Mouse (Mus musculus) hindbrain, embryonic 14.5 days (tissue): ENCODE data around the gene Lemd1. TPM values are rescaled to one million over a fixed set of nuclear protein-coding genes. Genes with fewer than 3 reads are reported as not detected.
A peak's percentile ranks its signal among the peaks of the same experiment; 100 is the strongest.

Experiments
- ATAC-seq: fragments of 200-750 bp; cut with Nextera tagmentation; 2 replicates; pipeline ENCODE4 v1.8.0; 2017; ENCODE audit warnings: moderate number of reproducible peaks, mild to moderate bottlenecking, moderate TSS enrichment, moderate library complexity; ENCODE audit not compliant: low FRiP score
- DNase-seq: peaks from one replicate; pipeline ENCODE4 v3.0.0-alpha.2; 2015; ENCODE audit warnings: low spot score
- H3K27ac ChIP-seq: fragments of 300-500 bp; sonication (generic); 2 replicates; pipeline ENCODE4 v1.5.1; 2014; ENCODE audit warnings: mild to moderate bottlenecking, moderate library complexity
- H3K27me3 ChIP-seq: fragments of 300-500 bp; sonication (generic); 2 replicates; pipeline ENCODE4 v1.6.1; 2014; ENCODE audit warnings: mild to moderate bottlenecking, low read length, mixed read lengths; ENCODE audit not compliant: control insufficient read depth, insufficient read depth
- H3K36me3 ChIP-seq: fragments of 300-500 bp; sonication (generic); replicated peaks from 2 replicates; pipeline ENCODE4 v1.6.1; 2014; ENCODE audit not compliant: control insufficient read depth, insufficient read depth
- H3K4me1 ChIP-seq: fragments of 300-500 bp; sonication (generic); replicated peaks from 2 replicates; pipeline ENCODE4 v1.6.1; 2014; ENCODE audit warnings: antibody characterized with exemption, low read length, mixed read lengths; ENCODE audit not compliant: control insufficient read depth, insufficient read depth
- H3K4me2 ChIP-seq: fragments of 300-500 bp; sonication (generic); replicated peaks from 2 replicates; pipeline ENCODE4 v1.6.1; 2014; ENCODE audit warnings: mild to moderate bottlenecking, moderate library complexity
- H3K4me3 ChIP-seq: fragments of 300-500 bp; sonication (generic); replicated peaks from 2 replicates; pipeline ENCODE4 v1.5.1; 2014; ENCODE audit warnings: mild to moderate bottlenecking, low read length
- H3K9ac ChIP-seq: fragments of 300-500 bp; sonication (generic); 2 replicates; pipeline ENCODE4 v1.6.1; 2014
- H3K9me3 ChIP-seq: fragments of 300-500 bp; sonication (generic); 2 replicates; pipeline ENCODE4 v1.6.1; 2016; ENCODE audit warnings: low read length; ENCODE audit not compliant: control insufficient read depth
- WGBS: fragments of 180-500 bp; shearing (Covaris S2); extraction: QIAGEN DNeasy Blood & Tissue Kit; methylation state at CpG from one replicate; pipeline ENCODE4 v1.1.7; 2014; 5-methylcytosine and 5-hydroxymethylcytosine counted together
- polyA plus RNA-seq: library from polyadenylated mRNA; unstranded; fragments of >200 nt; fragmentation: Nextera tagmentation; extraction: Ambion mirVana; gene quantifications from 2 replicates; pipeline ENCODE4 v1.2.1, GENCODE M21; 2014

Lemd1 gene
- polyA plus RNA-seq, 1 experiment from 2014 or later = 22.1 TPM

DNA sequence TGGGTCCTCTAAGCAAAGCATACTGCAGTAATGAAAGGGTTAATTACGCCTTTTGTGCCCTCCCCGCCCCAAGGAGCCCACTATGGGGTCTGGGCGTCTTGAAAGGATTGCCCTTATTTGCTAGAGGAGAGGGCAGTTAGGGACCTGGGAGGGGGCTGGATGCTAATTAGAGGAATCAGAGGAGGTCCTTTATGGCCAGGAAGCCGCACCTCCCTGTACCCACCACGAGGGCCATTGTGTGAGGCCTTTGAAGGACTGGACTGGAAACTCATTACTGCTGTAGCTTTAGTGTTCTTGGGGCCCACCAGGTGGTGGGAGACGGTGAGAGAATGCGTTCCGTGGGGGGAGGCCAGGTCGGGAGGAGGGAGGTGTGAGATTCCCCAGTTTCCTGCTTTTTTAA is 6.4 kb downstream of the Lemd1 start:
- Histone ChIP-seq H3K9me3 (no peaks in the 10 kb centered on the region), H3K36me3 (no peaks in the 10 kb centered on the region), H3K27me3 (no peaks in the 10 kb centered on the region), H3K4me3 (no peak overlapping the region), H3K4me1 (peaks cover 86% of the 10 kb centered on the region), H3K9ac (no peak overlapping the region), H3K4me2 (peak overlapping the region; percentile 24), H3K27ac (no peak overlapping the region)
- no peak for DNase-seq
- WGBS = 1% methylated on average over 9 of the region's 9 CpGs
- ATAC-seq = no peak

DNA sequence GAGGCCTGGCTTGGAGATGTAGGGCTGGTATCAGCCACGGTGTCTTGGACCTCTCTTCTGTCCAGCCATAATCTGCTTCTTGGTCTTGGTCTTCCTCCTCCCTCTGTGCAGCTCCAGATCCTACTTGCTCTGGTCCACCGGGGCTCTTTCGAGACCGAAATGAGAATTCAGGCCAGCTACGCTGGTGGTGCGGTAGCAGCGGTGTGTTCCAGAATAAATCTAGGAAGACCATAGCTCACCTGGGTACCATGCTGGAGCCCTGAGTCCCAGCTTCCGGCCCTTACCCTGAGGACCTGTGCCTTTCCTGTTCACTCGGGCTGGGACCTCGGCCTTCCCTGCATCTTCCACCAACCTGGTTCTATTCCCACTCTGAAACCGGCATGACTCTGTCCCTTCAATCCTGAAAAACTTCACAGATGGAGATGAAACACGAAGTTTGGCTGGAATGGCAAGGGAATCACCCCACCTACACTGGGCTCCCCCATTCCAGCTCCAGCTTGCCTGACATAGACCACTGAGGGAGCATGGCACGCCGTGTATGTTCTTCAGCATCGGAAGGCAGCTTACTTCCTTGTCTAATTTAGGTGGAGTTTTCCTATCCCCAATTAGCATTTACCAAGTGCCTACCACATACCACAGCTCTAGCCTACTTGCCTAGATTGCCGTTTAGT is 7.3 kb downstream of the Lemd1 start:
- Histone ChIP-seq H3K9ac (no peak overlapping the region), H3K27me3 (no peaks in the 10 kb centered on the region), H3K4me3 (no peak overlapping the region), H3K4me1 (peaks cover 78% of the 10 kb centered on the region), H3K9me3 (no peaks in the 10 kb centered on the region), H3K27ac (no peak overlapping the region), H3K4me2 (no peak overlapping the region), H3K36me3 (no peaks in the 10 kb centered on the region)
- WGBS = 83% methylated on average over 16 of the region's 16 CpGs
- no peak for DNase-seq
- no peak for ATAC-seq

DNA sequence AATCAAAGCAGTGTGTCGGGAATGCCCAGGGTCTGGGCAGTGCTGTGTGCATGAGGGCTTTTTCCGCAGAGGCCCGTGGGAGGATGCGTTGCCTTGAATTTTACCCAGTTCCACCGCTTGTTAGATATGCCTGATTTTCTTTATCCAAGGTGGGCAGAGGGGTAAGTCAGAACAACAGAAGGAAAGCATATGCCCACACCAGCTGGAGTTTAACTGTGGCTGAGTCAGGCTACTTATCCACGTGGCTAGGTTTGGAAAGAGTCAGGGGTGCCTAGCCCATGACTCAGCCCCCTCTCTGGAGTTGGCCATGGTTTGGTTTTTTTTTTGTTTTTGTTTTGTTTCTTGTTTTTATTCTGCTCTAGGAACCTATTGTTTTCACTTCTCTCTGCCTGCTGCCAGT is 8.0 kb downstream of the Lemd1 start:
- H3K27me3 ChIP-seq = no peaks in the 10 kb centered on the region
- ATAC-seq = no peak
- no peak overlapping the region for H3K4me3 ChIP-seq
- no peaks in the 10 kb centered on the region for H3K9me3 ChIP-seq
- 0 out of 2 replicates have a peak overlapping the region, but pooled peaks have one; percentile 80 for H3K27ac ChIP-seq
- DNase-seq = no peak
- H3K4me1 ChIP-seq = peaks cover 71% of the 10 kb centered on the region
- H3K4me2 ChIP-seq = no peak overlapping the region
- H3K36me3 ChIP-seq = no peaks in the 10 kb centered on the region
- 67% methylated on average over 6 of the region's 6 CpGs for WGBS
- no peak overlapping the region for H3K9ac ChIP-seq

DNA sequence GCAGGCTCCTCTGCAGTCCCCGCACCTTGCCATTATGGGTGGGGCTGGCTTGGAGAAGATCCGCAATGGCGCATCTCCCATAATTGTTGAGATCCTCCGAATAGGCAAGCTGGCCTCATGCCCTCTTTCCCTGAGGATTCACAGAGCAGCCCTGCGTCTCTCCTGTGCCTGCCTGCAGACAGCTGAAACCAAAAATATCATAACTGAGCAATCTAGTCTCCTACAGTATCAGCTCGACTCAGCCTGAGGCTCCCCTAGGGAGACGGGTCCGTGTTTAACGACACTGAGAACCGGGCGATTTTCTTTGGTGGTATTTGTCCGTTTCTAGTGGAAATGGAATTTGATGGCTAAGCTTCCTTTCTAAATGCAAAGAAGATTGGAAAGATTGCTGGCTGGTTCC is 8.7 kb downstream of the Lemd1 start:
- Histone ChIP-seq H3K27me3 (no peaks in the 10 kb centered on the region), H3K9ac (0 out of 2 replicates have a peak overlapping the region, but pooled peaks have one; percentile 18), H3K4me1 (peaks cover 64% of the 10 kb centered on the region), H3K4me3 (no peak overlapping the region), H3K9me3 (no peaks in the 10 kb centered on the region), H3K27ac (peak overlapping the region; percentile 80), H3K4me2 (peak overlapping the region; percentile 48), H3K36me3 (peaks cover 6% of the 10 kb centered on the region; the same call in 1 of the 2 replicates)
- no peak for ATAC-seq
- WGBS = 12% methylated on average over 12 of the region's 12 CpGs
- DNase-seq = peak; percentile 50

DNA sequence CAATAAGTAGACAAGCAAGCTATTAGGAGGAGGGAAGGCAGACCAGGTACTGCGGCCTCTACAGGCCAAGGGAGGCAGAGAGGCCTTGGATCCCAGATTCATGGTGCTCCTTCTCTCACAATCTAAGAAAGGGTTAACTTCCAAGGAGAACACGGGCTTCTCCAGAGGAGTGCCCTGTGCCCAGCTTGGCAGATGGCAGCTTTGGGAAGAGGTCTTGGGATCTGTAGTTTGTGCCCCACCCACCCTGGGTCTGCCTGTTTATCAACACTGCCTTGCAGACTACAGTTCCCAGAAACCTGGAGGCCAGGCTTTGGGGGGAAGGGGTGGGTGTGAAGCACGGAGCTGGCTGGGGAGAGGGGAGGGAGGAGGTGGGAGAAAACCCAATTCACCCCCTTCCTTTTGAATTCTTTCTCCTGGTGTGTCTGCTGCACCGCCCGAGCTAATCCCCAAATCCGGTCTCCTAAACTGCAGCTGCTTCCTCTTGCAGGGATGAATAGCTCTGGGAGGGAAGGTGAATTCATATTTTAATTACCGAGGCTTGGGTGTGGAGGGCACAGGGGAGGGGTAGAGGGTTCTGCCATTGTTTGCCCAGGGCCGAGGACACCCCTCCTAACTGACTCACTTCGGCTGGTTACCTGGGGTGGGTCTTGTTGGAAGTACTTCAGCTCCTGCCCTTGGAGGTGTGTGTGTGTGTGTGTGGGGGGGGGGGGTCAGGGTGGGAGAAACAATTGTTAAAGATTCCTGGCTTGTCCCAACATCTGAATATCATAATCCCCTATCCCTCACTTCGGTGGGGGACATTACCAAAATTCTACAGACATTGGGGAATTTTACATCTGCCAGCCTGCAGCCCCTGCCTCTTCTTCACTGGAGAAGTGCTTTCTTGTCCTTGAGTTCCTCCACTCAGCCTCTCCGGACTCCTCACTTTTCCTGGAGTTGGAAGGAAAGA is 9.6 kb downstream of the Lemd1 start:
- peaks cover 13% of the 10 kb centered on the region; the same call in 1 of the 2 replicates for H3K36me3 ChIP-seq
- peaks cover 55% of the 10 kb centered on the region for H3K4me1 ChIP-seq
- ATAC-seq (peak; percentile 83), DNase-seq (peak; percentile 65)
- H3K9ac ChIP-seq = peak overlapping the region; percentile 48
- peak overlapping the region; percentile 48 for H3K4me2 ChIP-seq
- H3K27ac ChIP-seq = peak overlapping the region; percentile 80
- WGBS = 5% methylated on average over 11 of the region's 11 CpGs
- H3K9me3 ChIP-seq = no peaks in the 10 kb centered on the region
- H3K4me3 ChIP-seq = peak overlapping the region; percentile 26
- no peaks in the 10 kb centered on the region for H3K27me3 ChIP-seq

DNA sequence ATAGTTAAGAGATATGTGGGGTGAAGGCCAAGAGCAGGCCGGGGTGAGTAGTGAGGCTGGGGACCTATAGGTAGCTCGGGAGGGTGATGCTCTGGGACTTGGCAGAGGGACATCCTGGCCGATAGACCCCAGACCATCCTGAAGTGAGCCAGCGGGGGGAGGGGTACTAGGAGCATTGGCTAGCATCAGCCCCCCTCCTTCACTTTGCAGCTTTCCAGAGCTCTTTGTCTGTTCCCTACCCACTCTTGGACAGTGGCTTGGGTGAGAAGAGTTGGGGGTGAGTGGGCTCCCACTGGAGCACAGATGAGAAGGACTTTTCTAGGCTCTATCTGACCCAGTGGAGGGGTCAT is 10.3 kb downstream of the Lemd1 start:
- no peak for DNase-seq
- no peak for ATAC-seq
- WGBS = 20% methylated on average over 4 of the region's 4 CpGs
- Histone ChIP-seq H3K4me2 (peak overlapping the region; percentile 48), H3K4me3 (peak overlapping the region; percentile 26), H3K4me1 (peaks cover 48% of the 10 kb centered on the region), H3K36me3 (peaks cover 13% of the 10 kb centered on the region; the same call in 1 of the 2 replicates), H3K9ac (peak overlapping the region; percentile 48), H3K9me3 (no peaks in the 10 kb centered on the region), H3K27me3 (no peaks in the 10 kb centered on the region), H3K27ac (peak overlapping the region; percentile 80)

DNA sequence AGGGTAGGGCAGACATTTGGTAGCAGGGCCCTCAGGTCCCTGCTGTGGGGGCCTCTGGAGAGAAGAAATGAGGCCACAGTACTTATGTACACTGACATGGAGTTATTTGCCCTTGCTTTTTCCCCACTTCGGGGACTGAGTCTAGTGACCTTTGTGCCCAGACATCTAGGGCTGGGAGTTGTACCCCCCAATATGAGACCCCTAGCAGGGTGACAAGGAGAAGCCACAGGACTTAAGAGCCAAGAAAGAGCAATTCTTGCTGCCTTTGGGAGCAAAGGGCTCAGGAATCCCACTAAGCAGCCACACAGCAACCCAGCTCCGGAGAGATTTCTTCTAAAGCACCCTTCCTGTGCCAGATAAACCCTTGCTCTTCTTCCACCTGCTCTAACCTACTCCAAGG is 10.7 kb downstream of the Lemd1 start:
- Histone ChIP-seq H3K27ac (0 out of 2 replicates have a peak overlapping the region, but pooled peaks have one; percentile 33), H3K9me3 (no peaks in the 10 kb centered on the region), H3K36me3 (peaks cover 13% of the 10 kb centered on the region; the same call in 1 of the 2 replicates), H3K4me1 (peaks cover 44% of the 10 kb centered on the region), H3K4me3 (no peak overlapping the region), H3K27me3 (no peaks in the 10 kb centered on the region), H3K4me2 (peak overlapping the region; percentile 48), H3K9ac (peak overlapping the region; percentile 6; the same call in 1 of the 2 replicates)
- 58% methylated on average over 2 of the region's 2 CpGs for WGBS
- DNase-seq (no peak), ATAC-seq (no peak)

DNA sequence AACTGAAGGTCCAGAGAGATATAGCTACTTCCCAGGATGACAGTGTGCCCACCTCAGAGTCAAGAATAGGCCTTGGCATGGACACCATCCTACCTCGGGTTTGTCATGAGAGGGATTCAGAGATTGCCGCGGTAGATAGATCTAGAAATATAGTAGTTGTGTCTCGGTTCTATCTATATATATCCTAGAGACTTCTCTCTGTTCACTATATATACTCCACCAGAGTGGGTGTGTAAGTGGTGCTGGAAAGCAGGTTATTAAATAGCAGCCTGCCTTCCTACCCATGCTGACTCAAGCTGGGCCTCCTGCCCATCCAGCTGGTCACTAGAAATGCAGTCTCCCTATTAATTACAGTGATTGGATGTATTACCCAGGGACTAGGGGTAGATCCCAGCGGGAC is 11.5 kb downstream of the Lemd1 start:
- Histone ChIP-seq H3K27me3 (no peaks in the 10 kb centered on the region), H3K9me3 (no peaks in the 10 kb centered on the region), H3K27ac (no peak overlapping the region), H3K9ac (no peak overlapping the region), H3K4me3 (no peak overlapping the region), H3K4me2 (no peak overlapping the region), H3K4me1 (peaks cover 36% of the 10 kb centered on the region), H3K36me3 (peaks cover 13% of the 10 kb centered on the region; the same call in 1 of the 2 replicates)
- WGBS = 94% methylated on average over 5 of the region's 5 CpGs
- DNase-seq = no peak
- no peak for ATAC-seq

DNA sequence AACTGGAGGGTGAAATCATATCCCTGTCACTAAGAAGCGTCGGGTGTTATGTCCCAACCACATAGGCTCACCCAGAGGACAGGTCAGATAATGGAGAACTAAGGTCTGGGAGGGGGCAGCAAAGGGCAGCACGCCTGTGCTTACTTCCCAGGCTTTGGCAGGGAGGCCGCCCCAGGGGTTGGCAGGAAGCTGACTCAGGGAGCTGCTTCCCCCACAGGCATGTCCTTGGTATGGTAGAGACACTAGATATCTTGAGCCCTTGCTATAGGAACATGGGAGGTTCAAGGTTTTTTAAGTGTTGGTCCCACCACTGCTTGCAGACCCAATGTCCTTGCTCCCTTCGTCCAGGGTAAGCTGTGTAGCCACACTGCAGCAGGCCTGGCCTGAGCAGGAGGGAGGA is 14.7 kb downstream of the Lemd1 start:
- no peak for DNase-seq
- Histone ChIP-seq H3K9ac (no peak overlapping the region), H3K4me2 (no peak overlapping the region), H3K4me1 (peaks cover 33% of the 10 kb centered on the region), H3K36me3 (peaks cover 13% of the 10 kb centered on the region; the same call in 1 of the 2 replicates), H3K4me3 (no peak overlapping the region), H3K27me3 (no peaks in the 10 kb centered on the region), H3K9me3 (no peaks in the 10 kb centered on the region), H3K27ac (no peak overlapping the region)
- ATAC-seq = no peak
- 71% methylated on average over 5 of the region's 5 CpGs for WGBS
